Mouse (Mus musculus) intestine, embryonic 16.5 days (tissue): ENCODE data around the gene Samsn1. TPM values are rescaled to one million over a fixed set of nuclear protein-coding genes. Genes with fewer than 3 reads are reported as not detected.

Source experiments
- ATAC-seq: fragments of 200-750 bp; cut with Nextera tagmentation; 2 replicates; pipeline ENCODE4 v1.8.0; 2017; ENCODE audit warnings: moderate TSS enrichment, moderate library complexity
- H3K27ac ChIP-seq: fragments of 300-500 bp; sonication (generic); 2 replicates; pipeline ENCODE4 v1.5.1; 2014; ENCODE audit warnings: mild to moderate bottlenecking, low read length
- H3K27me3 ChIP-seq: fragments of 300-500 bp; sonication (generic); replicated peaks from 2 replicates; pipeline ENCODE4 v1.6.1; 2014; ENCODE audit warnings: low read length, control low read depth, mixed read lengths; ENCODE audit not compliant: control insufficient read depth, insufficient read depth
- H3K36me3 ChIP-seq: fragments of 300-500 bp; sonication (generic); 2 replicates; pipeline ENCODE4 v1.6.1; 2014; ENCODE audit warnings: low read length, control low read depth; ENCODE audit not compliant: control insufficient read depth, insufficient read depth
- H3K4me1 ChIP-seq: fragments of 300-500 bp; sonication (generic); 2 replicates; pipeline ENCODE4 v1.6.1; 2014; ENCODE audit warnings: low read length, control low read depth, mixed read lengths; ENCODE audit not compliant: control insufficient read depth, insufficient read depth
- H3K4me2 ChIP-seq: fragments of 300-500 bp; sonication (generic); 2 replicates; pipeline ENCODE4 v1.6.1; 2014; ENCODE audit warnings: low read depth, low read length, control low read depth
- H3K4me3 ChIP-seq: fragments of 300-500 bp; sonication (generic); 2 replicates; pipeline ENCODE4 v1.5.1; 2014; ENCODE audit warnings: mild to moderate bottlenecking, low read length
- H3K9ac ChIP-seq: fragments of 300-500 bp; sonication (generic); 2 replicates; pipeline ENCODE4 v1.6.1; 2014; ENCODE audit warnings: low read depth, low read length
- H3K9me3 ChIP-seq: fragments of 300-500 bp; sonication (generic); 2 replicates; pipeline ENCODE4 v1.6.1; 2016; ENCODE audit warnings: low read length, control low read depth; ENCODE audit not compliant: control insufficient read depth
- WGBS: fragments of 180-500 bp; shearing (Covaris S2); extraction: QIAGEN DNeasy Blood & Tissue Kit; methylation state at CpG from one replicate; pipeline ENCODE4 v1.1.7; 2014; 5-methylcytosine and 5-hydroxymethylcytosine counted together
- polyA plus RNA-seq: library from polyadenylated mRNA; unstranded; fragments of >200 nt; fragmentation: Nextera tagmentation; extraction: Ambion mirVana; gene quantifications from 2 replicates; pipeline ENCODE4 v1.2.1, GENCODE M21; 2015

Samsn1 gene
- polyA plus RNA-seq, 1 experiment from 2014 or later: 2.3 TPM

DNA sequence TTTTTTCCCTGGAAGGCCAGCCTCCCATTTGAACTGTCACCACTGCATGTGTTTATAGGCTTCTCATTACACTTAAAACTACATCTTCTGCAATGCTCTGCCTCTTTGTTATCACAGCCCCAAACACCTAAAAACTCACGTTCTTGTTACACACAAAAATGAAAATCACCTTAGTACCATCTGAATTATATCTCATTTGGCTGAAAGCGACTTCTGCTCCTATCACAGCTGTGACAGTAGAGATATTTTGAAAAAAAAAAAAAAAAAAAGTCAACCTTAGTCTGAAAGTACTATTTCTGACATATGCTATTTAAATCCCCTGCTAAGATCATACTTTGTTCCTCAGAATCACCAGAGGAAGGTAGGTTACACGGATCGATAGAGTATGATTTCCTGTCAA, 102.8 kb downstream of the Samsn1 start:
- H3K27me3 ChIP-seq: no peaks in the 10 kb centered on the region
- 89% methylated on average over 4 of the region's 4 CpGs for WGBS
- no peak overlapping the region for H3K4me3 ChIP-seq

DNA sequence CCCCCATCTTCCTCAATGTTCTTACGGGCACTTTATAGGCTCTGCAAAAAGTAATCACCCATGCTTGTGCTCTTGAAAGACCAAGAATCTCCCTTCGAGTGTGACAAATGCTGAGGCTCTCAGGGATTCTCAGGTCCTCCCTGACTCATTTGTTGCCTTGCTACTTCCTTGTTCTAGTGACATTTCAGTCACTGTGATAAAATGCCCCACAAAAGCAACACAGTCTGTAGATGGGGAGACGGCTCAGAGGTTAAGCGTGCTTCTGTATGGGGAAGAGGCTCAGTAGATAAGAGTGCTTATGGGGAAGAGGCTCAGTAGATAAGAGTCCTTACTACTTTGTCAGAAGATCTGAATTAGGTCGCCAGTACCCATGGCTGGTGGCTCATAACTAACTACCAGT, 104.4 kb downstream of the Samsn1 start:
- no peak overlapping the region for H3K4me3 ChIP-seq
- no peak overlapping the region for H3K4me2 ChIP-seq
- WGBS: 83% methylated on average over 5 of the region's 5 CpGs
- H3K9me3 ChIP-seq: no peaks in the 10 kb centered on the region
- H3K27ac ChIP-seq: no peak overlapping the region
- no peaks in the 10 kb centered on the region for H3K4me1 ChIP-seq
- 0 out of 2 replicates have a peak, but pooled peaks have one; percentile 40 for ATAC-seq
- H3K9ac ChIP-seq: no peak overlapping the region
- no peaks in the 10 kb centered on the region for H3K36me3 ChIP-seq
- no peaks in the 10 kb centered on the region for H3K27me3 ChIP-seq

More for the DNA sequence above, 102.8 kb downstream of the Samsn1 start:
- no peak overlapping the region for H3K9ac ChIP-seq
- ATAC-seq: no peak
- no peak overlapping the region for H3K27ac ChIP-seq
- H3K36me3 ChIP-seq: no peaks in the 10 kb centered on the region
- H3K4me1 ChIP-seq: no peaks in the 10 kb centered on the region
- no peak overlapping the region for H3K4me2 ChIP-seq
- H3K9me3 ChIP-seq: no peaks in the 10 kb centered on the region

DNA sequence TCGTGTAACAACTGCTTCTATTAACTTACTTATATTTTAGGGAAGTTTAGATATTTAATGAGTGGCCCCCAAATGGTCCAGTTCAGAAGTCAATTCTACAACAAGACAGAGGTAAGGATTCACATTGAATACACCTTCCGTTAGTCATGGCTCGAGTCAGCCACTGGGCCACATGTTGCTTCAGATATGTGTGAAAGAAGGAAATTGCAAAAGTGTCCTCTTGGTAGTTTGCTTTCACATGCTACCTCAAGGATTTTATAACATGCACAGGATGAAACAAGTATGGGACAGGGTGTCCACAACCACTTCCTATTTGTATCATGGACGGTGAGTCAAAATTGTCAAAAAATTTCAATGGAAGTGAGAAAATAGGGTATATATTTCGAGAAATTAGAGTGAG, 110.0 kb downstream of the Samsn1 start:
- 90% methylated on average over 5 of the region's 5 CpGs for WGBS
- no peaks in the 10 kb centered on the region for H3K36me3 ChIP-seq
- ATAC-seq: no peak

DNA sequence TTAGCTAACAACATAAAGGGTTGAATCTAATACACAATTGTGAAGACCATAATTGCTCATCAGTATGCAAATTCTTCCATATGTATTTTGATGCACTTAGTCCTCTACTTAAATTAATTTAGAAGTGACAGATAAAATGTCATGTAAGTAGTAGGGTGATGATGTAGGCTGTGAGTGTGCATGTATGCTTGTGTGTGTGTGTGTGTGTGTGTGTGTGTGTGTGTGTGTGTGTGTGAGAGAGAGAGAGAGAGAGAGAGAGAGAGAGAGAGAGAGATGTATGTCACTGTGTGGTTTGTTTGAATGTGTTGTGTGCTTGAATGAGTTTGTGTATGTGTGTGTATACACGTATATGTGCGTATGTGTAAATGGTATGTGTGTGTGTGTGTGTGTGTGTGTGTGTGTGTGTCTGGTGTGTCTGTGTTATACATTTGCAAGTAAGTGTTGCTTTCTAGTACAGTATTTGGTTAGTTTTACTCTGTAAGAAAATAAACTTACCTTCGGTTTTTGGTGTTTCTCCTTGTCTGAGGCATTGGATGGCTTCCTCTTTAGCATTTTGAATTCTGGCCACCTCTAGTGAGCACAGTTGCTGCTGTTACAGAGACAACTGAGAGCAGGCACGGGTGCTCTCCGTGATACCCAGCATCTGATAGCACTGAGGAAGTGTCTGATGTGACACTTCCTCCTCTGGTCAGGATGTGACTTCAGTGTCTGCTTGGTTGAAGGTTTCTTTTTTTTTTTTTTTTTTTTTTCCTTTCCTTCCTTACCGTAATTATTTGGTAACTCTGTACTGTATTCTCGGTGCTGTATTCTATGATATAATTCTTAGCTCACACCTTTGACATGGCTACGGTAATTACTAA, 113.2 kb downstream of the Samsn1 start:
- Histone ChIP-seq H3K9me3 (no peaks in the 10 kb centered on the region), H3K4me2 (no peak overlapping the region), H3K4me1 (no peaks in the 10 kb centered on the region), H3K27me3 (no peaks in the 10 kb centered on the region), H3K36me3 (no peaks in the 10 kb centered on the region), H3K4me3 (no peak overlapping the region), H3K9ac (no peak overlapping the region), H3K27ac (no peak overlapping the region)
- peak; percentile 66; the same call in 1 of the 2 replicates for ATAC-seq
- WGBS: 68% methylated on average over 8 of the region's 8 CpGs

More for the DNA sequence above, 110.0 kb downstream of the Samsn1 start:
- Histone ChIP-seq H3K9ac (no peak overlapping the region), H3K4me1 (no peaks in the 10 kb centered on the region), H3K9me3 (no peaks in the 10 kb centered on the region), H3K27ac (no peak overlapping the region), H3K27me3 (no peaks in the 10 kb centered on the region), H3K4me2 (no peak overlapping the region), H3K4me3 (no peak overlapping the region)

DNA sequence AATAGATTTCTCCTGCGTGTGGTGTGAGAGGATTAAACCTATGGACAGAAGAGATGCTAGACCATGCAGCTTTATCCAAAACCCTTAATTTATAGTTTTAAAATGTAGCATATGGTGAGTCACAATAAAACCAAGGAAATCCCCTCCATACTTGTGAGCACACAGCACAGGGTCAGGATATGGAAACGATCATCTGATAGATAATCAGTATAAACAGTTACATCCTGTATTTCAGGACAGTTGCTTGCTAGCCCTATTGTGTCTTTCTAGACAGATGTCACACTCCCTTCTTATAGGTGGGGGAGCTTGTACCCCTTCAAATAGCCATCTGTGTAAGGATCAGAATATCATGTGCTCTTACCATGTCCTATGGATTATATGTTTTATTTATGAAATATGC, 115.3 kb downstream of the Samsn1 start:
- Histone ChIP-seq H3K4me2 (no peak overlapping the region), H3K27me3 (no peaks in the 10 kb centered on the region), H3K27ac (no peak overlapping the region), H3K4me1 (no peaks in the 10 kb centered on the region), H3K9me3 (no peaks in the 10 kb centered on the region), H3K4me3 (no peak overlapping the region), H3K36me3 (no peaks in the 10 kb centered on the region), H3K9ac (no peak overlapping the region)
- ATAC-seq: no peak
- WGBS: 64% methylated on average over 2 of the region's 2 CpGs

DNA sequence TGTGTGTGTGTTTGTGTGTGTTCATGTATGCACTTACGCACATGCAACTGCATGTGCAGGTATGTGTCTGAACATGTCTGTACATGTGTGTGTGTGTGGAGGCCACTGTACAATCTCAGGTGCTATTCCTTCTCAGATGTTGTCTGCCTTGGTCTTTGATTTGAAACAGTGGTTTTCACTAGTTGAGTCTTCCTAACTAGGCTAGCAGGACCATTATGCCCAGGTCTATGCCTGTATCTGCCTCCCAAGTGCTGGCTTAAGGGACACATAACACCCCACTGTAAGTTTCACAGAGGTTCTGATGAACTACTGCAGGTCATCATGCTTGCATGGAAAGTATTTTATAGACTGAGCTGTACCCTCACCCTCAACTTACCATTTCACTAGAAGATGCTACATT, 115.8 kb downstream of the Samsn1 start:
- WGBS: 88% methylated on average over 1 of the region's 1 CpGs
- H3K4me3 ChIP-seq: no peak overlapping the region
- no peak overlapping the region for H3K9ac ChIP-seq
- no peaks in the 10 kb centered on the region for H3K9me3 ChIP-seq
- ATAC-seq: no peak
- H3K36me3 ChIP-seq: no peaks in the 10 kb centered on the region
- H3K4me1 ChIP-seq: no peaks in the 10 kb centered on the region
- no peaks in the 10 kb centered on the region for H3K27me3 ChIP-seq
- no peak overlapping the region for H3K4me2 ChIP-seq
- H3K27ac ChIP-seq: no peak overlapping the region

DNA sequence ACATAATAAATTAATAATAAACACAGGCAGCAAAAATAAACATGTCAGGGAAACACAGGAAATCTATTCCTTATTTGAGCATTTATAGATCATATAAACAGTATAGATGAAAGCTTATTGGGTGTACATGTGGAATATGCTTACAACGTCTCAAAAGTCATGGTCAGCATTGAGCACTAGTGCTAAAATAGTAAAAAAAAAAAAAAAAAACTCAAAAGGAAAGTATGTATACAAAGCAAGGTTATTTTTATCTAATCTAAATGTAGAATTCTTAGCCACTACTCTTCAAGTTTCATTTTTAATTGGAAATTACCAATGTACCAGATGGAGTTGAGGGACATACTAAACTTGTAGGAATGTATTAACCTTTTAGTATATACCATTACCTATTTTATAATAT, 116.8 kb downstream of the Samsn1 start:
- H3K9ac ChIP-seq: no peak overlapping the region
- 61% methylated on average over 1 of the region's 1 CpGs for WGBS
- no peaks in the 10 kb centered on the region for H3K9me3 ChIP-seq
- no peaks in the 10 kb centered on the region for H3K27me3 ChIP-seq
- no peak for ATAC-seq
- H3K36me3 ChIP-seq: no peaks in the 10 kb centered on the region
- H3K27ac ChIP-seq: no peak overlapping the region
- H3K4me2 ChIP-seq: no peak overlapping the region
- no peak overlapping the region for H3K4me3 ChIP-seq
- H3K4me1 ChIP-seq: no peaks in the 10 kb centered on the region

DNA sequence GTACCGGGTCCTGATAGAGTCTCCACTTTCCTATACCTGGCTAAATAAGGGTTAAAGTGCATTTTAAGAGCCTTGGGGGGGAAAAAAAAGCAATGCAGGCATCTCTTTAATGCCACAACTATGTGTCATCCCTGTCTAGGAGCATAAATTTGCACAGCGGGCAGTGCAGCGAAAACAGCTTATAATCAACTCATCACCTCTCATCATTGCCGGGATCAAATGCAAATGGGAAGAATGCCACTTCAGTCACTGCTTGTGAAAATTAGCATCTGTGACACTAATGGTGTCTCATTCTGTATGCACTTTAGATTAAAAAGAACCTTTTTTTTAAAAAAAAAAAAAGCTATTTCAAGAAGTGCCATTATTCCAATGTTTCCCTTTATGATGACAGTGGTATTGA, 118.0 kb downstream of the Samsn1 start:
- no peaks in the 10 kb centered on the region for H3K4me1 ChIP-seq
- no peak overlapping the region for H3K4me2 ChIP-seq
- no peaks in the 10 kb centered on the region for H3K36me3 ChIP-seq
- H3K27ac ChIP-seq: no peak overlapping the region
- no peaks in the 10 kb centered on the region for H3K27me3 ChIP-seq
- no peak for ATAC-seq
- no peak overlapping the region for H3K4me3 ChIP-seq
- no peak overlapping the region for H3K9ac ChIP-seq
- H3K9me3 ChIP-seq: no peaks in the 10 kb centered on the region
- 87% methylated on average over 4 of the region's 4 CpGs for WGBS

DNA sequence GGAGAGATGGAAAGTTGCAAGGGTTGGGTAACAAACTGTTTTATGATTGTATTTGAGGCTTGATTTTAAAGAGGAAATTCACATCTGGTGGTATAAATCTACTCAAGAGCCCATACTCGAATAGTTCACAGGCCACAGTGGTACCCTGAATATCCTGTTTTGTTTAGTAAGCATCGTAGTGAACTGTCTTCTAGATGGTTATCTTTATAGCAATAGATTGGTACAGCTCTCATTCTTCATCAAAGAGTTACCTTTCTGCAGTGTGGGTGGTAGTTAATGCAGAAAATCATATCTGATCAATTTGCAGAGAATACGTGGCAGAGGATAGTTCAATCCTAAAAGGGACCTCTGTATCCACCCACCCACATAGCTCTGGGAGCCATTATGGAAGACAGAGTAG, 119.1 kb downstream of the Samsn1 start:
- Histone ChIP-seq H3K4me1 (no peaks in the 10 kb centered on the region), H3K27ac (no peak overlapping the region), H3K27me3 (no peaks in the 10 kb centered on the region), H3K36me3 (no peaks in the 10 kb centered on the region), H3K9me3 (no peaks in the 10 kb centered on the region), H3K9ac (no peak overlapping the region), H3K4me3 (no peak overlapping the region), H3K4me2 (no peak overlapping the region)
- WGBS: 77% methylated on average over 3 of the region's 3 CpGs
- ATAC-seq: no peak
